Mouse (Mus musculus) layer of hippocampus, postnatal 36 days (tissue): ENCODE data around the gene Fancm. TPM values are rescaled to one million over a fixed set of nuclear protein-coding genes. Genes with fewer than 3 reads are reported as not detected.
"Not testable (repeated sequence)": the region's sequence is repeated elsewhere in the genome, so short reads cannot be mapped to it uniquely, and the experiment has no call there.

Experiments used
- DNase-seq, 2 experiments: peaks; one replicate each; pipeline ENCODE4 v3.0.0; 2022
- total RNA-seq, 2 experiments: library from RNA; stranded (reverse); gene quantifications; 2 replicates each; pipeline ENCODE4 v1.2.3; 2021

Gene Fancm
- total RNA-seq, 2 experiments from 2014 or later = 11.9 to 12.4 TPM

GRCm38 (mm10) chr12:65136121-65136520 lies 60.7 kb downstream of the Fancm start:
- DNase-seq = not testable (repeated sequence)

GRCm38 (mm10) chr12:65172021-65172951 lies 96.9 kb downstream of the Fancm start, which contains the start of gene Mis18bp1:
Gene Mis18bp1, minus strand, starts transcription at chr12:65172604.
- peak; percentile 90 to 93 for DNase-seq

- DNase-seq = peak; percentile 30
These were observed 97.6 kb downstream of the Fancm start for GRCm38 (mm10) chr12:65172959-65173358.

- no peak for DNase-seq
These were observed 98.3 kb downstream of the Fancm start for GRCm38 (mm10) chr12:65173736-65174135.

Other genes with a start within 250 kb of the Fancm start
- gene Gm527, start 157.7 kb upstream of the Fancm start, total RNA-seq = 10 to 100 TPM; 14.2 to 16.8 TPM
- gene Klhl28, start 110.1 kb upstream of the Fancm start, total RNA-seq = 10 to 100 TPM; 26.2 to 26.8 TPM
- gene Togaram1, start 109.8 kb upstream of the Fancm start, total RNA-seq = 10 to 100 TPM; 55.5 to 56.4 TPM
- 10 to 100 TPM; 40.9 to 52.1 TPM for gene Prpf39, start 39.3 kb upstream of the Fancm start, total RNA-seq
- gene Fkbp3, start 1.6 kb upstream of the Fancm start, total RNA-seq = 100 to 1,000 TPM; 149 to 157 TPM
- under 1 TPM; 0.45 to 0.63 TPM for gene Mis18bp1, start 97.0 kb downstream of the Fancm start, total RNA-seq
- gene Wdr20rt, start 149.9 kb downstream of the Fancm start, total RNA-seq = under 1 TPM; 0.20 to 0.23 TPM